Mouse (Mus musculus) left cerebral cortex, postnatal 4 days (tissue): ENCODE measurements at regions not wholly inside any gene's neighbourhood (a gene's known extent, or its start where the extent isn't known, plus 50 kb on each side); places are given as distances from the start of the nearest gene placed in this dataset.

ENCODE experiments used
- DNase-seq: peaks from one replicate; pipeline ENCODE4 v3.0.0-alpha.2; 2022
- intact Hi-C: fragments of 180-260 bp; cut with DNase I; formaldehyde crosslinking; loops from one replicate; pipeline ENCODE4 v1.15.1; 2025

GRCm38 (mm10) chr8:64542501-64542900 is 150.4 kb downstream of the Cpe start:
- no peak for DNase-seq
- intact Hi-C loops: no loop called here

GRCm38 (mm10) chr8:64539846-64540472 is 152.9 kb downstream of the Cpe start:
- intact Hi-C loops: no loop called here
- no peak for DNase-seq

GRCm38 (mm10) chr8:64531780-64532179 is 161.1 kb downstream of the Cpe start:
- intact Hi-C loops: no loop called here
- no peak for DNase-seq

- intact Hi-C loops: no loop called here
- no peak for DNase-seq
These were observed 170.3 kb downstream of the Cpe start for GRCm38 (mm10) chr8:64522441-64523102.

- intact Hi-C loops: no loop called here
- DNase-seq: no peak
These were observed 173.2 kb downstream of the Cpe start for GRCm38 (mm10) chr8:64519650-64520049.

- intact Hi-C loops: no loop called here
These were observed 176.9 kb downstream of the Cpe start for GRCm38 (mm10) chr8:64515923-64516322.

GRCm38 (mm10) chr8:64497281-64498060 is 195.4 kb downstream of the Cpe start:
- intact Hi-C loops: no loop called here
- DNase-seq: no peak

More at GRCm38 (mm10) chr8:64515923-64516322, 176.9 kb downstream of the Cpe start:
- DNase-seq: no peak

- intact Hi-C loops: no loop called here
- no peak for DNase-seq
These were observed 196.3 kb downstream of the Cpe start for GRCm38 (mm10) chr8:64496333-64497213.

GRCm38 (mm10) chr8:64491561-64491960 is 201.3 kb downstream of the Cpe start:
- intact Hi-C loops: no loop called here
- DNase-seq: no peak

- no peak for DNase-seq
- intact Hi-C loops: no loop called here
These were observed 204.8 kb downstream of the Cpe start for GRCm38 (mm10) chr8:64488057-64488456.

GRCm38 (mm10) chr8:64473276-64473675 is 219.6 kb downstream of the Cpe start:
- intact Hi-C loops: no loop called here
- no peak for DNase-seq

- intact Hi-C loops: no loop called here
- DNase-seq: peak; percentile 4
These were observed 220.0 kb downstream of the Cpe start for GRCm38 (mm10) chr8:64472801-64473270.

- intact Hi-C loops: no loop called here
- DNase-seq: no peak
These were observed 231.7 kb downstream of the Cpe start for GRCm38 (mm10) chr8:64461136-64461535.

GRCm38 (mm10) chr8:64456970-64457369 is 235.9 kb downstream of the Cpe start:
- DNase-seq: no peak
- intact Hi-C loops: no loop called here

- intact Hi-C loops: no loop called here
- DNase-seq: peak; percentile 13
These were observed 238.1 kb downstream of the Cpe start for GRCm38 (mm10) chr8:64454736-64455135.

- intact Hi-C loops: no loop called here
- no peak for DNase-seq
These were observed 239.3 kb upstream of the Tll1 start for GRCm38 (mm10) chr8:64445366-64445765.

- no peak for DNase-seq
- intact Hi-C loops: no loop called here
These were observed 238.4 kb upstream of the Tll1 start for GRCm38 (mm10) chr8:64444429-64444828.

GRCm38 (mm10) chr8:64438489-64438888 is 232.4 kb upstream of the Tll1 start:
- no peak for DNase-seq
- intact Hi-C loops: no loop called here

- intact Hi-C loops: no loop called here
- no peak for DNase-seq
These were observed 228.6 kb upstream of the Tll1 start for GRCm38 (mm10) chr8:64434648-64435047.

GRCm38 (mm10) chr8:64422850-64423214 is 216.8 kb upstream of the Tll1 start:
- intact Hi-C loops: no loop called here
- DNase-seq: no peak
